Mouse (Mus musculus) mouse embryonic stem cell (cell line): ENCODE measurements around the gene Edrf1.

Source experiments
- in situ Hi-C, 2 experiments: fragments of 300-500 bp; cut with MboI; formaldehyde crosslinking; loops; 1 replicate in 1 of 2; 3 replicates in 1 of 2; pipeline ENCODE4 v1.14.3; 2019 to 2020; ENCODE audit warnings: low sequenced_read_pairs in 2 of 2, low pct_unique_long_range_greater_than_20kb in 1 of 2, mixed read lengths in 1 of 2; ENCODE audit not compliant: unreplicated experiment in 1 of 2

The Edrf1 gene

DNA sequence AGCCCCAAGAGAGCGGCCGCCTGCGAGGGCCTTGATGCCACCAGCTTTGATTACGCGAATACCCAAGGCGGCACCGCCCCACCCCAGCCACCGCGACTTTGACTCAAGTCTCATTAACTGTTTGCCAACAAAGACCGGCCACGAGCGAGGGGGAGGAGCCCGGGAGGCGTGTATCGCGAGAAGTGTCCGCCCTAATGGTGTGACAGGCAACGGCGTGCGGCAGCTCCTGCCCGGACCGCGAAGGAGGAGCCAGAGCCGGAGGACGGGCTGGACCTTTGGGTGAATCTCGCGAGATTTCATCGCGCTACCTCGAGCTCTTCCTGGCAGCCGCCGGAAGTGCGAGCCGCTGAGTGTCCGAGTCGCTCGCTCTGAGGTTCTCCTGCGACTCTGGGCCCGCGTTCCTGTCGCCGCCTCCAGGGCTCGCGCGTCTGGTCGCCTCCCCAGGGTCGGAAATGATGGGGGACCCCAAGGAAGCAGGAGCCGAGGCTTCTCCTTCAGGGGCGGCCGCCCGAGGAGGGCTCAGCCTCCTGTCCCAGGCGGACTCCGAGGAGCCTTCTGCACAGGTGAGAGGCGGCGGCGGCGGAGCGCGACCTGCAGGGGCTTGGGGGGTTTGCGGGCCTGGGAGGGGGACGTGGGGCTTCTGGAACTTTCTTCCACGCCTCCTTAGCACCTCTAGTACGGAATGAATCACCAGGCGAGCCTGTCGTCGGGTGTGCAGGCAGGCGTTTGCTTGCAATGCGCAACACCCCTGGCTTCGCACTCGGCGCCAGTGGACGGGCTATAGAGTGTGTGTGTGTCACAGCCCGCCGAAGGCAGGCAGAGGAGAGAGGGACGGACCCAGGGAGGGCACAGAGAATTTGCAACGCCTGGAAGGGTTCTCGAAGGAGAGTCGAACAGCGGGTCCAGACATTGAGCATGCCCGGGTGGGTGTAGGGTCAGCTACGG lies at the start of gene Edrf1:
Edrf1 (plus strand) TSS at position 183 of the 945 bp plus-strand sequence.
- in situ Hi-C loops = loop anchor here in 1 of 2 experiments (10.0 kb wide), 1 partner anchor 133 kb away; no protein-coding TSS in a partner anchor

GRCm38 (mm10) chr7:133591750-133592149 lies 45.6 kb upstream of the Edrf1 start:
- in situ Hi-C loops = no loop called here

GRCm38 (mm10) chr7:133600558-133600957 lies 36.8 kb upstream of the Edrf1 start:
- in situ Hi-C loops = no loop called here

DNA sequence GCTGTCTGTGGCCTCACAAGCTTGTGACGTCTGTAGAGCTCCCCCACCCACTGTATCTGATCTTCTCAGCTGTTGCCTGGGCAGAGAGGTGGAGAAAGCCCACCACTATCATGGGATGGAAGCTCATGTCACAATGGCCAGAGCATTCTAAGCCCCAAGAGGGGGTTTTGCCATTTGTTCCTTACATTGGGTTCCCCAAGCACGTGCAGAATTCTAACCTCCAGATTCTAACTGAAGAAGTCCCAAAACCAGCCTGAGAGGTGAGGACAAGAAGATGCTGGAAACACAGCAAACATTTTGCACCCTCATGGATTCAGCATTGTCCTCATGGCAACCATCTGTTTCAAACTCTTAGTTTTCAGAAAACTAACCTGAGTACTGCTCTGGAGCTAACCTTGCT lies 35.3 kb upstream of the Edrf1 start, which contains the start of gene Tex36:
Tex36 (minus strand) TSS at position 101 of the 400 bp plus-strand sequence.
- in situ Hi-C loops = no loop called here

DNA sequence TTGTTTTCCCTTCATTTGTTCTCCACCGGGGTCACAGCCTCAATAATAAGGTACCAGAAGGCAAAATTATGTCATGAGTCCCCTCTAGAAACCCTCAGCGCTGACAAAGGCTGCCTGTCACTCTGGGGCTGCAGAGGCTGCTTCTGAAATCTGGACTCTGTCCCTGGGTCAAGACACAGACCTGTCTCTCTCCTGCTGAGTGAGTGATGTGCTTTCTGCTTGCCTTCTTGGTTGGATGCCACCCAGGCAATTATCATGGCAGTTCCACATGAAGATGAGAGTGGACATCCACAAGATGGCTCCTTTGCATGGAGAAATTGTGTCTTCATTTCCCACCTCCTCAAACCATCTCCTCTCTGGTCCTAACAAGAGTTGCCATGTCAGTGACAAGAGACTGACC lies 34.2 kb upstream of the Edrf1 start:
- in situ Hi-C loops = no loop called here

GRCm38 (mm10) chr7:133604427-133605081 lies 32.8 kb upstream of the Edrf1 start:
- in situ Hi-C loops = no loop called here

DNA sequence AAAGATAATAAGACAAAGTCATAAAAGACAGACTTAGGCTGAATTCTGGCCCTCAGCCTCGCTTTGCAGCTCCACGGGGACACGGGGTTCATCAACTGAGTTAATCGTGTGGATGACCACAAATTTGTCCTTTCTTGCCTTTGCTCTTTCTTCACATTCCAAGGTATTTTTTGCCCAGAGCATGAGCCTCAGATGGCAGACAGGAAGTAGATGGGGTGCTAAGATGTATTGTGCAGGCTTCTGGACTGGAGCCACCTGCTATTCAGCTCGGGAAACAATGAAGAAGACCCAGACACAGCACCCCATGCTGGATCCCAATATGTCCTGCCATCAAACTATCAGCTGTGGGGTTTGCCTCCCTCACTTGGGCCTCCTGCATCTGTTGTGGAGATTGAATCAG lies 30.0 kb upstream of the Edrf1 start:
- in situ Hi-C loops = no loop called here

DNA sequence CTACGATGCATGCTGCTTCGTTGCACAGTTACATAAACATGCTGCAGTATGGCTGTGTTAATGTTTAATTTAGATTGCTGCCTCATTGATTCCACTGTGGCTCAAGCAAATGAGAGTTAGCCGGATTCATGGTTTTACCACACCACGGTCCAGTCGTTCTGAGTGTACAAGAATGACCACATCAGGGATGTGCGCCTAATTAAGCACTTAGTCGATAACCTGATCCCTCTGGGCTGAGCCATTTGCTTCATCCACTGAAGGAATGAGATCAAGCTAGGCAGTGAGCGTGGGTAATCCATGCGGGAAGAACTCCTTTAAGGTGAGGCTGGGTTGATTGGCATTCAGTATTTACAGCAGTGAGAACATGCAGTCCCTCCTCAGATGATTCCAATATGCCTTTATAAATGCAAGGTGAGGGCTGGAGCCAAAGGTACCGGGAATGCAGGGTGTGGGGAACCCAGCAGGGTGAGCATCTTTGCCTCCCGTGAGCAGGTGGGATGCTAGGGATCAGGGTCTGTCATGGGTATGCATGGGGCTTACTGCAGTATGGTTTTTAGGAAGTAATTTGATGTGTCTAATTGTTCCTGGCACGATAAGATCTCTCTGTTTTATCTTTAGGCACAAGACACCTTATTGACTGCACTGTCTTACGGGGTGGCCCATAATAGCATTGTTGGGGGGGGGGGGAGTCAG lies 29.3 kb upstream of the Edrf1 start:
- in situ Hi-C loops = no loop called here

GRCm38 (mm10) chr7:133608631-133609340 lies 28.6 kb upstream of the Edrf1 start:
- in situ Hi-C loops = no loop called here

GRCm38 (mm10) chr7:133609585-133609984 lies 27.8 kb upstream of the Edrf1 start:
- in situ Hi-C loops = no loop called here

DNA sequence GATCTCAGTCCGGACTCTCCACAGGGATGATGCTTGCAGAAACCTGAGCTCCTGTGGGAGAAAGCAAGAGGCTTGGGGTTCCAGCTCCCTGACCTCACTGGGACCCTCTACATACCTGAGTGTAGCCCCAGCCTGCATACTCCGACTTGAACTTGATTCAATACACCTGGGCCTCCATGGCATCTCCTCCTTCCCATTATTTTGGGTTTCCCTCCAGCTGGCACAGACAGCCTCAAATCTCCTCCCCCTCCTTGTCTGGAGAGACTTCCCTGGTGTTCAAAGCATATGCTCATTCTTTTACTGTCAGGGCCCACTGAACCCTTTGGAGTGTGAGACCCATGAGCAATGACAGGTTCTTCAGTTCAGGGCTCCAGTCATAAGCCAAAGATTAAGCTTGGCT lies 24.4 kb upstream of the Edrf1 start:
- in situ Hi-C loops = no loop called here

GRCm38 (mm10) chr7:133620721-133621120 lies 16.6 kb upstream of the Edrf1 start:
- in situ Hi-C loops = no loop called here

- in situ Hi-C loops = no loop called here
Measured at GRCm38 (mm10) chr7:133623226-133623625, 14.1 kb upstream of the Edrf1 start.

DNA sequence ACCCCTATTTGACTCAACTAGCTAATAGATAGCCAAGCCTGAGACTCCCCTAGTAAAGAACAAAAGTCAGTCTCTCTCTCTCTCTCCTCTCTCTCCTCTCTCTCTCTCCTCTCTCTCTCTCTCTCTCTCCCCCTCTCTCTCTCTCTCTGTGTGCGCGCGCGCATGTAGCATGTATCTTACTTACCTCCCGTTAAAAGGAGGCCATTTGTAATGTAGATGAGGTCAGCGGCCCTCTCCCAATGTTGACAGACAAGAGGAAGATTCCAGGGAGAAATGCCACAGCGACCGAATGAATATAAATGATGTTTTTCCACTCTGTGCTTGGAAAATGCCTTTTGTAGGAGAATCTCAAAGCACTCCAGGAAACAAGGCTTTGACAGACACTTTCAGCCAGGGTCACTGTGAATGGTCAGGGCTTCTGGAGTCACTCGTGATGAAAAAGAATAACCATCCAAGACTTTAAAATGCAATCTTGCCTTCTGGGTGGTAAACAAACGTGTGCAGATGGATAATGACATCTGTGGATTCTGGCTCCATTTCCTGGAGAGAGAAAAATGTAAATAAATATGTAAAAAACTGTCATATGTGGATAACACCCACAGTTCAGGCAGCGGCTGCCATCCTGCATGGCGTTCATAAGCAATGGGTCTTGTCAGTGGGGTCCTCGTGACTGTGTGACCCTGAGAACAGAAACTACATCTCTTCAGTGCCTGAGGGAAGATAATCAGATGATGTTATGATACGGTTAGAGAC lies 10.0 kb upstream of the Edrf1 start:
- in situ Hi-C loops = no loop called here

- in situ Hi-C loops = loop anchor here in 1 of 2 experiments (10.0 kb wide), 1 partner anchor 126 kb away; no protein-coding TSS in a partner anchor
Measured at GRCm38 (mm10) chr7:133630821-133631220, 6.5 kb upstream of the Edrf1 start.

GRCm38 (mm10) chr7:133632476-133632875 lies 4.9 kb upstream of the Edrf1 start:
- in situ Hi-C loops = loop anchor here in 1 of 2 experiments (10.0 kb wide), 1 partner anchor 128 kb away; no protein-coding TSS in a partner anchor

DNA sequence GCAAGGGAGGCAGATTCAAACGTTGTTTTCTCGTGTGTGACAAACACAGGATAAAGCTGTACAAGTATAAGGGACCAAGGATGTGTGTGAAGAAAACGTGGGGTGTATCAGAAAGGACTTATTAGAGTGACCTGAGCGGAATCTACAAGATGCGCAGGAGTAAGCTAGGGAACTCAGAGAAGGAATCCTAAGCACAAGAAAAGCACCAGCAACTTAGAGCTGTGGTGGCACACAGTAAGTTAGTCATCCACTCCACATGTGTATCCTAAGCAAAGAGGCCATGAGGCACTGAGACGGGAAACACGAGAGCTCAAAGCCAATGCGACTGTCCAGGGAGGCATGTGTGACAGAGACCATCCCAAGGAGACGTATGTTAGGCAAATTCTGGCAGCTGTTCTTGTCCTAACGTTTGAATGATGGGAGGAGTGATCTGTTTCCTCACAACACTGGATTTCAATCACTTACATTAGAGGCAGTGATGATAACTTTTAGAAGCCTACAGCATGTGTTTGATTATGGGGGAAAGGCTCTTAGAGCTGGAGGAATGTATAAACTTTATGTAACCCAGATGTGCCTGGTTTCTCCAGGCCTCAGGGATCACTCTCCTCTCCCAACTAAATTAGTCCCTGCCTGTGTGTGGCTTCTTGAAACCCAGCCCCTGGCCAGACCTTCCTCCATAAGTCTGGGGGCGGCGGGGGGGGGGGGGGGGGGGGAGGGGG lies 2.3 kb upstream of the Edrf1 start:
- in situ Hi-C loops = loop anchor here in 1 of 2 experiments (10.0 kb wide), 1 partner anchor 130 kb away; no protein-coding TSS in a partner anchor
